Mouse (Mus musculus) adrenal gland, postnatal 25 days (tissue): ENCODE data around the gene Gm28053. TPM values are rescaled to one million over a fixed set of nuclear protein-coding genes. Genes with fewer than 3 reads are reported as not detected.

Experiments
- DNase-seq: peaks from one replicate; pipeline ENCODE4 v3.0.0; 2021; ENCODE audit warnings: mixed read lengths
- total RNA-seq: library from RNA; stranded (reverse); gene quantifications from 2 replicates; pipeline ENCODE4 v1.2.3, GENCODE M21; 2021

The Gm28053 gene
- total RNA-seq, 1 experiment from 2014 or later, result 6.7 TPM

DNA sequence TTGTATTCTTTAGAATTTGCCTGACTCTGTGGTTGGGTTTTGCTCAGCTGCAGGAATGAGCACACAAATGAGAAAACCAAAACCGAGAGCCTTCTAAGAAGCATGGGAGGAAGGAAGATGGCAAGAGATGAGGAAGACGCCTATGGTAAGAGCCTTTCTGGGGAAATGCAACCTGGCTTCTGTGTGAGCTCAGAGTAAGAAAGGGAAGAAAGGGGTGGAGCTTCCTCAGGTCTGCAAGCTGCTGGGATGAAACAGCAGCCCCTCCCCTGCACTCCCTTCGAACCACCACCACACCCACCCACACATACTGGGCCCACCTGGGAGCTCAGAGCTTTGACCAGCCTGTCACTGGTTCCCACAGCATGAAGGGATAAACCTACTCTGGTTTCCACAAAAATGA, 22.9 kb downstream of the Gm28053 start:
- DNase-seq, result no peak

GRCm38 (mm10) chr6:48741711-48742206, 23.4 kb downstream of the Gm28053 start:
- DNase-seq, result no peak

GRCm38 (mm10) chr6:48742422-48743351, 24.3 kb downstream of the Gm28053 start:
- peak; percentile 30 for DNase-seq

DNA sequence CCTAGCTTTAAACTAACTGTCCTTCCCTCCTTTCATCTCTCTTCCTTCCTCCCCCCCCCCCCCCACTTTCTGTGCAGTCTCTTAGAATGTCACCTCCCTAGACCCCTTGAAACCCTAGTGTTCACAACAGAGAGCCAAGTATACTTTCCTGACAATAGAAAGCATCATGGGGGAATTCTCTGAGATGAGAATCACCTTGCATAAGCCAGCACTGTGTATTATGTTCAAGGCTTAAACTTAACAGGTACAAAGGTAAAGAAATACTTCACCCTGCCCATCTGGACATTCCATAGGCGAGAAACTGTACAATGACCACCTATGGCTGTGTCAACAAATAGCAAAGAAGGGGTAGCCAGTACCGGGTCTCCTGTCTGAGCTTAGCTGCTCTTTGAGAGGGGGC, 27.1 kb downstream of the Gm28053 start:
- DNase-seq, result no peak

DNA sequence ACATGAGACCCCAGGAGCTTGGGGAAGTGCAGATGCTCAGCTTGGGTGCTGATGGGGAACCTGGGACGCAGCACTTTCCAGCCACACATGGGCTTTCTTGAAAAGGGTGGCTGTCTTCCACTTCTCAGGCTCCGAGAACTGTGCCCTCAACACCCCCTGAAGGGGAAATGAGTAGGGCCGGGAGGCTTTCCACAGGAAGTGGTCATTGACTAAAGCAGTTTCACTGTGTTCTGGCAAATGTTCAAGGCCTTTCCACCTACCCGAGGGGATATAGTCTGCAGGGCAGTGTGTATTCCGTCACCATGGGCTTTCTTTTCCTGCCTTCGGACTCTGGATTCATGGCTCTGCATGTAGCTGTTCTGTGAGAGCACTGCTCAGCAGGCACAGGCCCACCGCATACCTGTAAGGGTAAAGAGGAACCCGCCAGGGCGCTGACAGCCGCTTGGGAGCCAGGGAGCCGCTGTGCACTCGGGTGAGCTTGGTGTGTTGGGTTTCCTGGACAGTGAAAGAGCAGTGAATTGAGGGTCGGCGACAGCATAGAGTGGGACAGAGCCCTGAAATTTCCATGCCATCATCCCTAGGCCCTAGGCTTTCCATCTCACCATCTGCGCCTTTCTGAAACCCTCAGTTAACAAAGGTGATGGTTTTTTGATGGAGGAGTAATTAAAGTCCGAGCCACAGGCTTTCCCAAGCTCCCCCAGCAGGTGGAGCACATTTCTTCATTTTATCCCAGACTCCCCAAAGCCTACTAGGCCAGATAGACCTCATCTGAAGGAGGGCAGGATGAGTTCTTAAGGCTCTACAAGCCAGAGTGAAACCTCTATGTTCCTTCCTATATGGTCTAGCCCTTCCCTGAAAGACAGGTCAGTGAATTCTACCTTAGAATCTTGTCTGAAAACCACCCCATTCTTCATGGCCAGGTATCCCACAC, 27.8 kb downstream of the Gm28053 start, which contains the start of gene Gimap5:
Gene Gimap5 (plus strand): TSS at position 239 of the 931 bp plus-strand sequence.
- DNase-seq, result peak; percentile 28

DNA sequence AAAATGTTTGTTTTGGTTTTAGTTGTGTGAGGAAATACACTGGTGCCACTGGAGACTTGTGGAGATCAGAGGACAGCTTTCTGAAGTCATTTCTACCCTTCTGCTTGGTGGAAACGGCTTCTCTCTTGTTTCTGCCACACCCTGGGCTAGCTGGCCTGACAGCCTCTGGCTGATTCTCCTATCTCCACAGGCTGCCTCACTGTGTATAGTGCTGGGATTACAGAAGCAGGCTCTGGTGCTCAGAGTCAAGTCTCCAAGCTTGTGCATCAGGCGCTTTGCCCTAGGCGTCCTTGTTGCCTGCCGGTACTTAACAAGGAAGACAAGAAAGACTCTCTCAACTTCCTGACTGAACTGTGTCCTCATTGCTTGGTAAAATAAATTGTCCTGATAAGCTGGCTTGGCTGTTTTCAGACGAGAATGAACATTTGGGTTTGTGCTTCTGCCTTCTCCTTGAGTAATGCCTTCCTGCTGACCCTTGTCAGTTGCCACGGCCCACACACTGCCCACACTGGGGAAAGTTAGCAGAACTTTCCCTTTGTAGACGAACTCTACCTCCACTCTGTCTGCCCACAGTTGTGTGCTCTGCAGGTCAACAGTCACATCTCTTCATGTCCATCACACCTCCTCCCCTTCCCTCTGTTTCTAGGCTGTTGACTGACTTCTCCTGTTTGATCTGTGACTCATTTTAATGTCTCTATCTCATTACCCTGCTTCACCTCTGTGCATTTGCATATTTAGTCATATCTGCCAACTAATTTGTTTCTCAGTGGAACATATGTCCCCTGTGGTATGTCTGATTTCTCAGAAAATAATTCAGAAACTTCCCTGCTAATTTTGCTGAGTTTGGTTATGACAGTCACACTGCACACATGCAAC, 28.9 kb downstream of the Gm28053 start:
- DNase-seq, result no peak

DNA sequence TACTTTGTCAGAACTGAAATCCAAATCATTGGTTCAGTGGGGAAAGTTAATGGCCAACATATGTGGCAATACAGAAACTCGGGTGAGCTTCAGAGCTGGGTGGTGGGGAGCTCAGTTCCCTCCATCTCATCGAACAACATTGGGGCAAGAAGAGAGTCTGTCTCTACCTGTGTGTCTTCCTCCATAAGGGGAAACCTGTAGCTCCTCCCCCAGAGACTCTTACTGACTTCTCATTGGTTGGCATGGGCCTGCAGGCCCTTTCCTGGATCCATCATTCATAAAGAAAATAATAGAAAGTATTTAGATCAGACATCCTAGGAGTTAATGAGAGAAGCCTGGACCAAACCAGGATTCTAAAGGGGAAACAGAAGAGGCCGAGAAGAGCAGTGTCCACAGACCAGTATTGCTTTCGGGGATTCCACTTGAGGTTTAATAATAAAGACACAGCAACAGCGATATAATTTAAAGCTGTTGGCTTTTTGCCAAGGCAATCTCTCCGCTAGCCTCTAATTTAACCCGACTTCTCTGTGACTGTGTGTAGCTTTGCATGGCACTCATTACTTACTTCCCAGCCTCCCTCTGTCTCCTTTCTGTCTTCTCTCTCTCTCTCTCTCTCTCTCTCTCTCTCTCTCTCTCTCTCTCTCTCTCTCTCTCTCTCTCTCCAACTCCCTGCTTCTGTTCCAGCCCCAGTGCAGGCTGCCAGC, 45.3 kb downstream of the Gm28053 start:
- DNase-seq, result no peak

GRCm38 (mm10) chr6:48764496-48764895, 46.1 kb downstream of the Gm28053 start:
- no peak for DNase-seq

DNA sequence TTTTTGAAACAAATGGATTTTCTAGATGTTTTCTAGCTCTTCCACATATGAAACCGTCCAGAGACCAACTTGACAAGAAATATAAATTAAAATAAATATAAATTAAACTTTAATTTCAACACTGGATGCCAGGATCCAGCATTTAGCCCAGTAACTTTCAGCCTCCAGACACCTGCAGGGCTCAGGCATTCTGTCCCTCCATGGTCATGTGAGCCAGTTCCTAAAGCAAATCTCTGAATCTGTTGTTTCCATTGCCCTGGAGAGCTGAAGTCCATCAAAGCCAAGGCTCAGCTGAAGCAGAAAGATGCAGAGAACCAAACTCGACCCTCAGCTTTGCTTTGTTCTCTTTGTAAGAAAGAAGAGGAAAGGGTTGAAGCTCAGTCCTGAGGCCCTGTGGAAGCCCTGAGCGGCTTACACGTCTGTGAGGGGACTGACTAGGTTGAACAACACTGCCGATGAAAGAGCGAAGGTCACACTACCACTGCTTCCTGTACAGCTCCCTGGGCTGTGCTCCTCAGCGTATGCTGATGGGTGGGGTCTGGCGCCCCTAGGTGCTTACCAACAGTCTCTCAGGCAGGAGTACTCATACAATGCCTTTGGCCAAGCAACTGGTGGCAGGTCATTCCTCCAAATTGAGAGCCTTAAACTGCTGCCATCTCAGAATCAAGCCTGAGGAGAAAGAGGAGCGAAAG, 49.9 kb downstream of the Gm28053 start:
- no peak for DNase-seq

DNA sequence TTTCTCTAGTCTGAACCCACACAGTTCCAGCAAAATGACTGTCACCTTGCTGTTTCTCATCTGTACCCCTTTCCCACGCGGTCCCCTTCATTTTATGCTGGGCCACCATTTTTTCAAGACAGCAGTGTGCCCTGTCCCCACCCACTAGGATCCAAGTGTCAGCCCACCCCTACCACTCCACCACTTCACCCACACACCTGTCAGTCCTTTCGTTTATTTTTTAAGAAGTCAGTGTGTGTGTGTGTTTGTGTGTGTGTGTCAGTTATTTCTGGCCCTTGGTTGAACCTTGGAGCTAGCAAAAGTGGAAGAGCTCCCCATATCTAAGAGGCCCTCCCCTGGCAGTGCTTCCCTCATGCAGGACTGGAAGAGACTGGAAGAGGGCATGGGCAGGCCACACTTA, 50.5 kb downstream of the Gm28053 start:
- no peak for DNase-seq

DNA sequence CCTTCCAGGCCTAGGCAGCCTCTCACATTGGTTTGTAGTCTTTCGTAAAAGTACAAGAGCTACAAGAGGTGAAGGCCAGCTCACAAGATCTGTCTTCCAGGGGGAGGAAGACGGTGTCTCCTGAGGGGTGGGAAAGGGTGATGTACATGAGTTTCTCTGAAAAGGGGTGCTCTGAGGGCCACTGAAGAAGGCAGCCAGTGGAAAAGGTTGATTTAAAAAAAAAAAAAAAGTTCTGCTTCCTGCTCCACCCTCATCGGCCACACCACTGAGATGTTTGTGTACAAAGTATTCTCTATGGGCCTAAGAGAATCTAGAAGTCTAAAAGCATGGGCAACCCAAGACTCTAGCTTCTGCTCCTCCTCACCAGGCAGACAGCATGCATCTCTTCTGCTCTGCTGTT, 52.3 kb downstream of the Gm28053 start, which contains the start of gene Gimap3:
Gene Gimap3 (minus strand): TSS at position 156 of the 400 bp plus-strand sequence.
- DNase-seq, result no peak

DNA sequence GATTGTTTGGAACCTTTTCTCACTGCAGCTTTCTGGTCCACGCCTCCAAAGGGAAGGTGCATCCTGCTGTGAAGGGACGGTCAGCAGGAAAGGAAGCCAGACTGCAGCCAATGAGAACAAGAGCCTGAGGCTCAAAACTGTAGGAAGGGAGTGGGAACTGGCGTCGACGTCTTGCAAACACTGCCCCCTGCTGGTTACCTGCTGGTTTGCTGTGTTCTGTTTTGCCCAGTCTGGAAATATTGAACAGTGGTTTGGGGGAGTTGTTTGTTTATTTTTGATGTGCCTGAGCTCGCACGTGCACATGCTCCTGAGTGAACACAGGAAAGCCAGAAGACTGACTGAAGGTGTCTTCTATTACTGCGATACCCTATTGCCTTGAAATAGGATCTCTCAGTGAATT, 53.6 kb downstream of the Gm28053 start:
- peak; percentile 83 for DNase-seq

DNA sequence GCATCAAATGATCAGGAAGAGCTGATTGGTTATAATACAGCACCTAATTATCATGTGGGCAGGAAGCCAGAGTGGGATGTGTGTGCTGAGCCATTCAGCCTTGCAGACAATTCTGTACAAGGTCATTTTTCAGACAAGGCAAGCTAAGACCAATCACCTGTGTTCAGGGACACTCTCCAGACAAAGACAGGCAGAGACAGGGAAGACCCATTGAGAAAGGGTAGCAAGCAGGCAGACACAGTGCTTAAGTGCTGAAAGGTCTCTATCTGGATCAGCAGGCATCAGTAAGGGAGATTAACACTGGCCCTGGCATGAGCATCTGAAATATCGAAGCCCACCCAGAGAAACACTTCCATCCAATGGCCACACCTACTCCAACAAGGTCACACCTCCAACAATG, 66.0 kb downstream of the Gm28053 start:
- no peak for DNase-seq

DNA sequence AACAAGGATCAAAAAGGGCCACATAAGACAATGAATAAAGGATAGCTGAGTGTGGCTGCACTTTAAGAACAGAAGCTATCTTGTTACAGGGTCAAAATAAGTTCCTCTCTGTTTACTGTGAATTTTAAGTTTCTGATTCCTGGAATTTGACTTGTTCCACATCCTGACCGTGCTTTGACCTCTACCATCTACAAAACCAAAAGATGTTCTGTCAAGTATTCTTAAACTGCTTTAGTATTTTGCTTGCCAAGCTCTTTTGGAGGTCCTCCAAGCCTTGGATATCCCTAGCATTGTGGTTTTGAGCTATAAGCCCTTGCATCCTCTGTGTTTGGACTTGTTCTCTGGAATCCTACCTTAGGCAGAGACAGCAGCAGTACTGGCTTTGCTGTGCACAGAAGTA, 66.8 kb downstream of the Gm28053 start:
- DNase-seq, result no peak

DNA sequence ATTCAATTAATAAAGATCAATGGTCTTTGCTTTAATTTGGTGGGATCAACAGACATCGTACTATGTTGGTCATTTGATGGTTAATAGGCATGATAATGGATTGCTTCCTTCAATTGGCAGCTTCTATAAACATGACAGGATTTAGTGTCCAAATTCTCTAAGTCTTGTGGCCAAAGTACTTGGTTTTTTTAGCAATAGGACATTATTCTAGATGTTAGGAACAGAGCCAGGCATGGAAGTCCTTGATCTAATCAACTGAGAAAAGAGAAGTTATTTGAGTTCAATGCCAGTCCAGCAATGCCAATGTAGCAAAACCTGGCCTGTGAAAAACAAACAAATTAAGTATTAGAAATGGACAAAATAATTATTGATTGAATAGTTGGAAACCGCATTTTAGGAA, 67.2 kb downstream of the Gm28053 start:
- no peak for DNase-seq

- DNase-seq, result no peak
These were observed 69.5 kb downstream of the Gm28053 start for GRCm38 (mm10) chr6:48787867-48788266.

- no peak for DNase-seq
These were observed 83.5 kb downstream of the Gm28053 start for GRCm38 (mm10) chr6:48801897-48802296.
